Mouse (Mus musculus) kidney, embryonic 14.5 days (tissue): ENCODE data around the gene Pdcd2l. TPM values are rescaled to one million over a fixed set of nuclear protein-coding genes. Genes with fewer than 3 reads are reported as not detected.
A peak's percentile ranks its signal among the peaks of the same experiment; 100 is the strongest.
"Not testable (repeated sequence)": the region's sequence is repeated elsewhere in the genome, so short reads cannot be mapped to it uniquely, and the experiment has no call there.

Experiments
- ATAC-seq: fragments of 200-750 bp; cut with Nextera tagmentation; 2 replicates; pipeline ENCODE4 v1.8.0; 2017; ENCODE audit warnings: moderate number of reproducible peaks, mild to moderate bottlenecking, moderate TSS enrichment, moderate library complexity; ENCODE audit not compliant: low FRiP score, low TSS enrichment
- H3K27ac ChIP-seq: fragments of 300-500 bp; sonication (generic); 2 replicates; pipeline ENCODE4 v1.5.1; 2014; ENCODE audit warnings: low read depth, mild to moderate bottlenecking, low read length, moderate library complexity, mixed read lengths
- H3K27me3 ChIP-seq: fragments of 300-500 bp; sonication (generic); 2 replicates; pipeline ENCODE4 v1.6.1; 2014; ENCODE audit warnings: mild to moderate bottlenecking, low read length; ENCODE audit not compliant: control insufficient read depth, insufficient read depth
- H3K36me3 ChIP-seq: fragments of 300-500 bp; sonication (generic); 2 replicates; pipeline ENCODE4 v1.6.1; 2014; ENCODE audit warnings: low read length, mixed read lengths; ENCODE audit not compliant: control insufficient read depth, insufficient read depth
- H3K4me1 ChIP-seq: fragments of 300-500 bp; sonication (generic); 2 replicates; pipeline ENCODE4 v1.6.1; 2014; ENCODE audit warnings: low read length, mixed read lengths; ENCODE audit not compliant: control insufficient read depth, insufficient read depth
- H3K4me2 ChIP-seq: fragments of 300-500 bp; sonication (generic); replicated peaks from 2 replicates; pipeline ENCODE4 v1.6.1; 2014; ENCODE audit warnings: low read depth, mild to moderate bottlenecking, low read length
- H3K4me3 ChIP-seq: fragments of 300-500 bp; sonication (generic); 2 replicates; pipeline ENCODE4 v1.5.1; 2014; ENCODE audit warnings: mild to moderate bottlenecking, low read length
- H3K9ac ChIP-seq: fragments of 300-500 bp; sonication (generic); 2 replicates; pipeline ENCODE4 v1.6.1; 2014; ENCODE audit warnings: low read depth, mild to moderate bottlenecking, low read length, moderate library complexity
- H3K9me3 ChIP-seq: fragments of 300-500 bp; sonication (generic); 2 replicates; pipeline ENCODE4 v1.6.1; 2016; ENCODE audit warnings: low read length; ENCODE audit not compliant: control insufficient read depth
- WGBS: fragments of 180-500 bp; shearing (Covaris S2); extraction: QIAGEN DNeasy Blood & Tissue Kit; methylation state at CpG from one replicate; pipeline ENCODE4 v1.1.7; 2014; 5-methylcytosine and 5-hydroxymethylcytosine counted together
- polyA plus RNA-seq: library from polyadenylated mRNA; unstranded; fragments of >200 nt; fragmentation: Nextera tagmentation; extraction: Ambion mirVana; gene quantifications from 2 replicates; pipeline ENCODE4 v1.2.1, GENCODE M21; 2014

The Pdcd2l gene
- polyA plus RNA-seq, 1 experiment from 2014 or later = 68.7 TPM

- Histone ChIP-seq H3K9ac (no peak overlapping the region), H3K4me1 (peaks cover 9% of the 10 kb centered on the region; the same call in 1 of the 2 replicates), H3K4me3 (no peak overlapping the region), H3K36me3 (peaks cover 32% of the 10 kb centered on the region), H3K9me3 (0 out of 2 replicates have a peak, but pooled peaks cover 3% of the 10 kb centered on the region), H3K4me2 (no peak overlapping the region), H3K27me3 (no peaks in the 10 kb centered on the region), H3K27ac (no peak overlapping the region)
- 51% methylated on average over 3 of the region's 3 CpGs for WGBS
- ATAC-seq = no peak
Observed at GRCm38 (mm10) chr7:34198346-34198745, 1.9 kb upstream of the Pdcd2l start.

- H3K27ac ChIP-seq = no peak overlapping the region
Observed at GRCm38 (mm10) chr7:34195632-34196031, 829 bp downstream of the Pdcd2l start.

GRCm38 (mm10) chr7:34192825-34193224 is 3.6 kb downstream of the Pdcd2l start:
- no peak overlapping the region for H3K9ac ChIP-seq
- H3K4me3 ChIP-seq = no peak overlapping the region
- no peak overlapping the region for H3K4me2 ChIP-seq
- peaks cover 9% of the 10 kb centered on the region; the same call in 1 of the 2 replicates for H3K4me1 ChIP-seq
- no peaks in the 10 kb centered on the region for H3K9me3 ChIP-seq
- no peak overlapping the region for H3K27ac ChIP-seq
- peaks cover 38% of the 10 kb centered on the region for H3K36me3 ChIP-seq
- WGBS = 92% methylated on average over 6 of the region's 6 CpGs
- no peak for ATAC-seq
- H3K27me3 ChIP-seq = no peaks in the 10 kb centered on the region

More at GRCm38 (mm10) chr7:34195632-34196031, 829 bp downstream of the Pdcd2l start:
- Histone ChIP-seq H3K9ac (peak overlapping the region; percentile 93), H3K27me3 (no peaks in the 10 kb centered on the region), H3K4me2 (peak overlapping the region; percentile 70), H3K4me3 (peak overlapping the region; percentile 98), H3K4me1 (peaks cover 9% of the 10 kb centered on the region; the same call in 1 of the 2 replicates), H3K9me3 (0 out of 2 replicates have a peak, but pooled peaks cover 3% of the 10 kb centered on the region), H3K36me3 (peaks cover 22% of the 10 kb centered on the region)
- no peak; the same call in 1 of the 2 replicates for ATAC-seq
- WGBS = 45% methylated on average over 3 of the region's 3 CpGs

- WGBS = 90% methylated on average over 12 of the region's 12 CpGs
- Histone ChIP-seq H3K4me2 (no peak overlapping the region), H3K36me3 (peaks cover 67% of the 10 kb centered on the region), H3K4me3 (no peak overlapping the region), H3K9me3 (no peaks in the 10 kb centered on the region), H3K27me3 (no peaks in the 10 kb centered on the region), H3K27ac (no peak overlapping the region), H3K4me1 (no peaks in the 10 kb centered on the region), H3K9ac (no peak overlapping the region)
- ATAC-seq = no peak
Observed at GRCm38 (mm10) chr7:34189376-34189989, 7.0 kb downstream of the Pdcd2l start.

DNA sequence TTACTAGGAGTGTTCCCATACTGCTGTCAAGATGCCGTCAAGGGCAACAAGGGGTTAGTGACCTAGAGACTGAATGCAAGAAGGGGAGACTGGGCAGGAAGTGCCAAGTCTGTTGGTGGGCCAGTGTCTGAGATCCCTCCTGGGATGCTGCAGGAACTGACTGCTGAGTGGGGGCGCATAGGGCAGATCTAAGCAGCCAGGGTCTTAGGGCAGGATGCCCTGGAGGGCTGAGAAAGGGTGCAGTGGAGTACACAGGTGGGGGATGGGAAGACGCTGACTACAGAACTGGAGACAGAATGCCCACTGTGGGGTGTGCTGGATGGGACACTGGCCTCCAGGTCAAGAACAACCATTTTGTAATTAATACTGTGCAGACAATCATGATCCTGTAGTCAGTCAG is 12.7 kb downstream of the Pdcd2l start:
- H3K36me3 ChIP-seq = peaks cover 44% of the 10 kb centered on the region; the same call in 1 of the 2 replicates
- no peak overlapping the region for H3K9ac ChIP-seq
- no peaks in the 10 kb centered on the region for H3K4me1 ChIP-seq
- 80% methylated on average over 3 of the region's 3 CpGs for WGBS
- no peak overlapping the region for H3K27ac ChIP-seq
- H3K27me3 ChIP-seq = no peaks in the 10 kb centered on the region
- 0 out of 2 replicates have a peak, but pooled peaks have one; percentile 6 for ATAC-seq
- no peaks in the 10 kb centered on the region for H3K9me3 ChIP-seq
- H3K4me2 ChIP-seq = no peak overlapping the region
- H3K4me3 ChIP-seq = no peak overlapping the region

GRCm38 (mm10) chr7:34183356-34183755 is 13.1 kb downstream of the Pdcd2l start:
- Histone ChIP-seq H3K4me2 (no peak overlapping the region), H3K36me3 (peaks cover 41% of the 10 kb centered on the region; the same call in 1 of the 2 replicates), H3K4me3 (no peak overlapping the region), H3K9ac (no peak overlapping the region), H3K9me3 (no peaks in the 10 kb centered on the region), H3K4me1 (no peaks in the 10 kb centered on the region), H3K27me3 (no peaks in the 10 kb centered on the region), H3K27ac (no peak overlapping the region)
- ATAC-seq = peak; percentile 24; the same call in 1 of the 2 replicates
- 89% methylated on average over 13 of the region's 13 CpGs for WGBS

DNA sequence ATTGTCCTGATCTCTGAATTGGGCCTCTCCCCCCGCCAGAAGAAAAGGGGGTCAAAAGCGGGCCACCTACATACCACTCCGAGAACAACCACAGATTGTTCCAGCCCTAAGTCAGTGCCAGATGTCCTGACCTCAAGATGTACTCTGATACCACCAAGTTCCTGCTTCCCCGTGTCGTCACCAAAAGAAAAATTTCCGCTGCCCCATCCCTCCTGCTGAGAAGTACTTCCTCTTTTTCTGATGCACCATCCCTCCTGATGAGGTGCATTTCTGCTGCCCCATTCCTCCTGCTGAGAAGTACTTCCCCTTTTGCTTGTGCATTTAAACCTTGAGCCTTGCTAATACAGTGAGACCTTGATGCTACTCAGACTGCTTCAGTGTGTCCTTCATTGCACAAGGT is 20.2 kb downstream of the Pdcd2l start:
- not testable (repeated sequence) for H3K27me3 ChIP-seq, H3K4me2 ChIP-seq, H3K27ac ChIP-seq, H3K9ac ChIP-seq, H3K9me3 ChIP-seq, ATAC-seq, H3K36me3 ChIP-seq, H3K4me3 ChIP-seq, H3K4me1 ChIP-seq
- WGBS = 89% methylated on average over 6 of the region's 6 CpGs

- 75% methylated on average over 1 of the region's 1 CpGs for WGBS
- no peak overlapping the region for H3K9ac ChIP-seq
- no peaks in the 10 kb centered on the region for H3K4me1 ChIP-seq
- H3K4me3 ChIP-seq = no peak overlapping the region
- H3K36me3 ChIP-seq = no peaks in the 10 kb centered on the region
- no peaks in the 10 kb centered on the region for H3K9me3 ChIP-seq
- no peak overlapping the region for H3K4me2 ChIP-seq
- H3K27me3 ChIP-seq = no peaks in the 10 kb centered on the region
- H3K27ac ChIP-seq = no peak overlapping the region
- ATAC-seq = no peak
Observed at GRCm38 (mm10) chr7:34172251-34172650, 24.2 kb downstream of the Pdcd2l start.

DNA sequence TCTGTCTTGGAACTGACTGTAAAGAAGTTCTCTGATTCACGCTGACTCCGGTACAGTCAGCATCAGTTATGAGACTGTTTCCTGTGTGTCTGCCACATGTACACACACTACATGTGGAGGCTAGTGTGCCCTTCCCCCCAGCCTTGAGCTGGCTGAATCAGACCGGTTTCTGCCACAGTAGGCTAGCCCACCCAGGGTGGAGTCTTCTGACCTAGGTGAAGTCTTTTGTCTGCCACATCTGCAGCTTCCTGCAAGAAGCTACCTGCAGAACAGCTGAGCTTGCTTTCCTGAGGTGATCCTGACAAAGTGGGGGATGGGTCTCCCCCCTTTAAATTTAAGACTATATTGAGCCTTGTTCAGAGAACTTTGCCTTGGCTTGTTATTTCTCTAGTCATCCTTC is 27.0 kb downstream of the Pdcd2l start, which contains the start of gene Uba2:
Gene Uba2 (minus strand): TSS at position 146 of the 400 bp plus-strand sequence.
- H3K9me3 ChIP-seq = no peaks in the 10 kb centered on the region
- peak within 1 kb of the TSS; percentile 92 for H3K9ac ChIP-seq
- H3K4me1 ChIP-seq = no peaks in the 10 kb centered on the region
- peaks cover 10% of the 10 kb centered on the region for H3K36me3 ChIP-seq
- H3K27ac ChIP-seq = no peak within 1 kb of the TSS; the same call in 1 of the 2 replicates
- 77% methylated on average over 3 of the region's 3 CpGs for WGBS
- peak within 1 kb of the TSS; percentile 69 for H3K4me2 ChIP-seq
- H3K27me3 ChIP-seq = no peaks in the 10 kb centered on the region
- no peak for ATAC-seq
- peak within 1 kb of the TSS; percentile 85 for H3K4me3 ChIP-seq
